Comparison of ENCODE assay signal across 8 mouse cellular contexts in genomic region chr19:4306190-4306577, GRCm38 (mm10). TPM values are rescaled to one million over a fixed set of nuclear protein-coding genes. Genes with fewer than 3 reads are reported as not detected.
DNase-seq lines count a peak whose midpoint lies in the region; ATAC-seq and TF ChIP-seq lines count a peak whose summit lies in the region.

Grk2 (minus strand) TSS chr19:4306222.

- peak within 1 kb of the TSS; percentile 99 for H3K9ac ChIP-seq in hindbrain, embryonic 13.5 days

- CTCF ChIA-PET in Patski (lab: Charles Lee), result interaction anchor here (0.7 to 1.6 kb wide), 4 partner anchors 23 to 48 kb away, joined by 3 to 8 read pairs (median 4); partner anchors contain the start of gene Ankrd13d

- no peak for TF ChIP-seq CTCF in Patski (IDR thresholded peaks at IDR 0.05)

- no peaks in the 10 kb centered on the region for H3K27me3 ChIP-seq in Patski
- no peaks in the 10 kb centered on the region for H3K27me3 ChIP-seq in hindbrain, embryonic 13.5 days

- DNase-seq in Patski (ENCODE audit: low read depth, low spot score), result no peak
- peak; percentile 92 to 94 for DNase-seq in cerebellum, postnatal 14 days
- DNase-seq in frontal cortex, postnatal 36 days (ENCODE audit: low spot score in 2 of 2), result peak; percentile 78 to 81
- DNase-seq in layer of hippocampus, postnatal 36 days, result peak; percentile 79 to 80
- DNase-seq in lung, postnatal 4 days, result peak; percentile 88
- DNase-seq in retina, postnatal 1 day, result peak; percentile 81
- peak; percentile 68 to 76 for DNase-seq in urinary bladder, adult 18-20 months (ENCODE audit: low spot score in 2 of 2)

- peak within 1 kb of the TSS; percentile 98 for H3K4me3 ChIP-seq in hindbrain, embryonic 13.5 days

- peak; percentile 70 for ATAC-seq in Patski
- ATAC-seq in hindbrain, embryonic 13.5 days (ENCODE audit: low FRiP score), result peak; percentile 65

- H3K27ac ChIP-seq in hindbrain, embryonic 13.5 days, result peak within 1 kb of the TSS; percentile 84

- H3K4me1 ChIP-seq in hindbrain, embryonic 13.5 days (replicated peaks), result peaks cover 52% of the 10 kb centered on the region

- POLR2A ChIA-PET in Patski (lab: Charles Lee), result interaction anchor here (0.7 kb wide), 1 partner anchor 31 kb away, joined by 3 read pairs; no protein-coding TSS in a partner anchor

- in situ Hi-C loops in Patski (cut with MboI; ENCODE audit: low pct_unique_long_range_greater_than_20kb), result no loop called here

- 0% methylated on average over 6 of the region's 46 CpGs for WGBS in hindbrain, embryonic 13.5 days

- H3K9me3 ChIP-seq in hindbrain, embryonic 13.5 days, result no peaks in the 10 kb centered on the region

- H3K36me3 ChIP-seq in hindbrain, embryonic 13.5 days, result no peaks in the 10 kb centered on the region

- H3K4me2 ChIP-seq in hindbrain, embryonic 13.5 days, result peak within 1 kb of the TSS; percentile 91

RNA-seq across cellular contexts. Expression of gene Grk2, which starts in this region (rescaled TPM):
- 74.9 TPM for polyA plus RNA-seq in Patski (2021)
- 19.6 and 20.0 TPM in 2 replicates for polyA plus RNA-seq in hindbrain, embryonic 13.5 days (2015; fragmentation: Nextera tagmentation; extraction: Ambion mirVana)
- 100 to 1,000 TPM; 195 to 208 TPM for total RNA-seq in layer of hippocampus, postnatal 36 days (2021)
